Mouse (Mus musculus) cerebral cortex, adult 2 months (tissue): ENCODE data around the gene Aim2.

Experiments used
- WGBS: fragments of 180-500 bp; shearing (Covaris S2); methylation state at CpG from one replicate; pipeline ENCODE4 v1.1.7; 2018; 5-methylcytosine and 5-hydroxymethylcytosine counted together

Aim2 gene

GRCm38 (mm10) chr1:173391754-173392153, 41.1 kb downstream of the Aim2 start:
- WGBS = 57% methylated on average over 6 of the region's 6 CpGs

DNA sequence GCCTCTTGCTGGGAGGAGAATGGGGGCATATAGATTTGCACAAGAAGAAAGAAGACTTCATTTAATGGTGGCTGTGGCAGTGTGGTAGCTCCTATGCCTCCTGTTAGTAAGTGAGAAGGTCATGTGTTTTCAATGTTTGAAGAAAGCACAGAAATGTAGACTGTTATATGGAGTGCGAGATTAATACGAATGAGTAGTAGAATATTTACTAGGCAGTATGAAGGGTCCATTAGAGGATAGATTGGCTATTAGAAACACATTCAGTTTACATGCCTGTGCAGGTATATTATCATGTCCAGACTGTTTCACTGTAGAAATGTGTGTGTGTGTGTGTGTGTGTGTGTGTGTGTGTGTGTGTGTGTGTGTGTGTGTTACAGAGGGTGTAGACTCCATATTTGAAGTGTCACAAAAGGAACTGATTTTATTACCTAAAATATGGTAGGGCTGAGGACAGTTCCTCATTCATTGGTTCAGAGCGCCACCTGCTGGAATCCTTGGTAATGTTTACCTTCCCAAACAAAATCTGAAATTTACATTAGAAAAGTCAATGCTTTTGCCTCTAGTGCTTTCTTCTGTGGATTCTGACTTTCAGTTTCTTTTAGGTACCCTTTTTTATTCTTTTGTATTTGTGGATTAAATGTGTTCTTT, 47.8 kb downstream of the Aim2 start:
- WGBS = 37% methylated on average over 3 of the region's 3 CpGs

GRCm38 (mm10) chr1:173404696-173405309, 54.1 kb downstream of the Aim2 start:
- WGBS = 87% methylated on average over 5 of the region's 5 CpGs

GRCm38 (mm10) chr1:173411863-173412262, 61.2 kb downstream of the Aim2 start:
- WGBS = 68% methylated on average over 4 of the region's 4 CpGs

GRCm38 (mm10) chr1:173414631-173415030, 64.0 kb downstream of the Aim2 start:
- WGBS = 74% methylated on average over 3 of the region's 3 CpGs

GRCm38 (mm10) chr1:173418516-173418915, 67.8 kb downstream of the Aim2 start:
- WGBS = 90% methylated on average over 3 of the region's 3 CpGs

- WGBS = 84% methylated on average over 1 of the region's 1 CpGs
Measured at GRCm38 (mm10) chr1:173418936-173419621, 68.4 kb downstream of the Aim2 start.

- 77% methylated on average over 6 of the region's 6 CpGs for WGBS
Measured at GRCm38 (mm10) chr1:173420374-173420773, 69.7 kb downstream of the Aim2 start.

GRCm38 (mm10) chr1:173426345-173426744, 75.7 kb downstream of the Aim2 start:
- WGBS = 45% methylated on average over 2 of the region's 2 CpGs

GRCm38 (mm10) chr1:173427385-173427784, 76.7 kb downstream of the Aim2 start:
- WGBS = 82% methylated on average over 8 of the region's 8 CpGs

GRCm38 (mm10) chr1:173429995-173430699, 79.5 kb downstream of the Aim2 start:
- WGBS = 91% methylated on average over 5 of the region's 5 CpGs

- WGBS = 81% methylated on average over 2 of the region's 2 CpGs
Measured at GRCm38 (mm10) chr1:173432411-173432810, 81.7 kb downstream of the Aim2 start.

DNA sequence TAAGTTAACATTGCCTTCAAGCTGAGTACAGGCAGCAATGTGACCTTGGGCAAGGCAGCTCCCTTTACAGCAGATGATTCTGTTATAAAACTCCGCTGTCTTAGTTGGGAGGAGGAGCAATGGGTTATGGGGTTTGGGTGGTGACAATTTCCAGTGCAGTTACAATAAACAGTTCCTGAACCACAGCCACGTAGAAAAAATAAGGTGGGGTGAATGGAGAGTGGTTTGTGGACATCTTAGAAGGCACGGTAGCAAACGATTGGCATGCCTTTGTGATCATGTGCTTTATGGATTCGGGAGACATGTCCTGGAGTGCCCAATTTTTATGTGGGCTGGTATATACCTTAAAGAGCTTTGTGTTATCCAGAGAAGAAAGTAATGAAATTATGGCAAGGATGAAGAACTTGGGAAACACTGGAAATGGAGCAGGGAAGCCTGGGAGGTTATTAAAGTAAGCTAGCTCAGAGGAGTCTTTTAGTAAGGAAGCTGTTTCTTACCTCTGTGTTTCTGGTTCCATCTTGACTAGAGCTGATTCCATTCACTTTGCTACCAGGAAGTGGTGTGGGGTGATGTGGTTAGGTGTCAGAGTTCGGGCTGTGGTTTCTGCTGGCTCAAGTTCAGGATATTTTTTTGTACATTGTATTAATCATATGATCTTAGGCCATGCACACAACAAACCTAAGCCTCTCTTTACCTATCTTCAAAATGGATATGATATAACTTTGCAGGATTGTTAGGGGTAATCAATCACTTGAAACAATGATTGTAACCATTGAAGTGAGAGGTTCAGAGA, 86.7 kb downstream of the Aim2 start:
- 79% methylated on average over 6 of the region's 6 CpGs for WGBS

DNA sequence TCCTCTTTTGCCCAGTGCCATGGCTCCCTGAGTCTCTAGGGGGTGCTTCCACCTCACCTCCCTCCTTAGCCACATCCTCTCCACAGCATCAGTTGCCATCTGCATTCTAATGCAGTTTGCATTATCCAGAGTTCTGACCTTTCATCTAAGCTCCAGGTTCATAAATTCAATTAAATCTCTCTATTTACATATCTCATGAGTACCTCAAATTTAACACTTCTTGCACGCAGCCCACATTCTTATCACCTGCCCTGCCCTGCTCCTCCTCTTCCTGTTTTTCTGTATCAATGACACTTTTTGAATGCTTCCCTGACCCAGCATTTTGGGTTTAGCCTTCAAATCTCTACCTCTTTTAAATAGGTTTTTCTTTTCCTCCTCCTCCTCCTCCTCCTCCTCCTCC, 90.0 kb downstream of the Aim2 start:
- 76% methylated on average over 1 of the region's 1 CpGs for WGBS

DNA sequence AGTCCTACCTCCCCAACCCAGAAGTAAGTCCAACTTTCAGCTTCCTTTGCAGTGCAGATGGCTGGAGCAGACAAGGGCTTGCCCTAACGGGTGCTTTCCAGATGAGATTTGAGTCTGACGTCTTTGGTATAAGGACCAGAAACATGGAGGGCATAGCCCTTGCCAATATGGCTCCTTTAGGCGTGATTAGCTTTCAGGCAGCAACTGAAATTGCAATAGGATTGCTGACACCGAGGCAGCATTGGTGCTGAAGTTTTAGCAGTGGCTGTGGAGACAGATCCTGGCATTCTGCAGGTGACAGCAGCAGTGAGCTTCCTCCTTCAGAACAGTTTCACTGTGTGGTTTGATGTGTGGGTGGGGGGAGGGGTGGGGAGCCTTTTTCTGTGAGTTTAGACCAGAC, 90.5 kb downstream of the Aim2 start:
- WGBS = 63% methylated on average over 4 of the region's 4 CpGs

DNA sequence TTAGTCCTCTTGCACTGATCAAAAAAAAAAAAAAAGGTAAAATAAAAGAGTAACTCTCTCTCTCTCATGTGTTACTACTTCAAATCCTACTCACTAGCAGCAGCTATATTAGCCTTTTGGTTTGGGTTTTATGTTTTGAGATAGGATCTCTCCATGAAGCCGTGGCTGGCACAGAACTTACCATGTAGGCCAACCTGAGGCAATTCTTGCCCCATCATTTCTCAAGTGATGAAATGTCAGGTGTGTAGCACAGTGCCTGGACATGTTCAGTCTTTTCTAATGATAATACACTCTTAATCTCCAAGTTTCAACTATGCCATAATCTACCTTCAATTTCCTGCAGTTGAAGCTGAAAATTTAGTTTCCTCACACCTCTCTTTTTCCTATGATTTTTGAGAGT, 92.4 kb downstream of the Aim2 start:
- WGBS = 94% methylated on average over 1 of the region's 1 CpGs

DNA sequence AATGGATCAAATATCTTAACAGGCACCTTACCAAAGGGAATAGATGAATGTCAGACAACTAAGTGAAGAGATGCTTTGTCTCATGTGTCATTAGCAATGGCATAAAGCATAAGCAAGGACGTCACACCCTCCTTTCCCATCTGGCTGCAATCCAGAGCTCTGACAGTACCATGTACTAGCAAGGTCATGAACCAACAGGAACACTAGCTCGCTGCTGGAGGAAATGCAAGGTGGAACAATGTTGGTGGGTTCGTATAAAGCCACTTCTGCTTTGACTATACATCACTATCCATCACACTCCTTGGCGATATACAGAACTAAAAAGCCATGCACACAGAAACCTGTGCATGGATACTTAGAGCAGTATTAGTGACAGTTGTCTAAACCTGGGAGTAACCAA, 96.4 kb downstream of the Aim2 start:
- WGBS = 71% methylated on average over 4 of the region's 4 CpGs

- 59% methylated on average over 4 of the region's 4 CpGs for WGBS
Measured at GRCm38 (mm10) chr1:173450621-173451020, 99.9 kb downstream of the Aim2 start.

- WGBS = 84% methylated on average over 5 of the region's 5 CpGs
Measured at GRCm38 (mm10) chr1:173451665-173452064, 101.0 kb downstream of the Aim2 start.

- 36% methylated on average over 7 of the region's 7 CpGs for WGBS
Measured at GRCm38 (mm10) chr1:173456139-173456754, 105.6 kb downstream of the Aim2 start.

- WGBS = 80% methylated on average over 5 of the region's 5 CpGs
Measured at GRCm38 (mm10) chr1:173456761-173457160, 106.1 kb downstream of the Aim2 start.
